Mouse (Mus musculus) neural tube, embryonic 11.5 days (tissue): Measurements from ENCODE around the gene Trnp1. TPM values are rescaled to one million over a fixed set of nuclear protein-coding genes. Genes with fewer than 3 reads are reported as not detected.

Experiments
- ATAC-seq: fragments of 200-750 bp; cut with Nextera tagmentation; 2 replicates; pipeline ENCODE4 v1.8.0; 2017; ENCODE audit warnings: moderate number of reproducible peaks, mild to moderate bottlenecking, moderate TSS enrichment, moderate library complexity; ENCODE audit not compliant: insufficient read depth, low FRiP score, low TSS enrichment
- DNase-seq: peaks from one replicate; pipeline ENCODE4 v3.0.0-alpha.2; 2015; ENCODE audit warnings: low spot score
- H3K27ac ChIP-seq: fragments of 300-500 bp; sonication (generic); 2 replicates; pipeline ENCODE4 v1.5.1; 2014; ENCODE audit warnings: low read depth, mild to moderate bottlenecking, low read length
- H3K27me3 ChIP-seq: fragments of 300-500 bp; sonication (generic); 2 replicates; pipeline ENCODE4 v1.6.1; 2014; ENCODE audit warnings: mild to moderate bottlenecking, low read length, mixed read lengths; ENCODE audit not compliant: control insufficient read depth, insufficient read depth
- H3K36me3 ChIP-seq: fragments of 300-500 bp; sonication (generic); 2 replicates; pipeline ENCODE4 v1.6.1; 2014; ENCODE audit warnings: mild to moderate bottlenecking, low read length, moderate library complexity, mixed read lengths; ENCODE audit not compliant: control insufficient read depth, insufficient read depth
- H3K4me1 ChIP-seq: fragments of 300-500 bp; sonication (generic); 2 replicates; pipeline ENCODE4 v1.6.1; 2014; ENCODE audit warnings: low read length, mixed read lengths; ENCODE audit not compliant: control insufficient read depth, insufficient read depth
- H3K4me2 ChIP-seq: fragments of 300-500 bp; sonication (generic); 2 replicates; pipeline ENCODE4 v1.6.1; 2014; ENCODE audit warnings: low read depth, mild to moderate bottlenecking, moderate library complexity
- H3K4me3 ChIP-seq: fragments of 300-500 bp; sonication (generic); 2 replicates; pipeline ENCODE4 v1.5.1; 2014; ENCODE audit warnings: low read depth, low read length
- H3K9ac ChIP-seq: fragments of 300-500 bp; sonication (generic); 2 replicates; pipeline ENCODE4 v1.6.1; 2014; ENCODE audit warnings: mild to moderate bottlenecking, low read length
- H3K9me3 ChIP-seq: fragments of 300-500 bp; sonication (generic); 2 replicates; pipeline ENCODE4 v1.6.1; 2016; ENCODE audit warnings: low read length; ENCODE audit not compliant: control insufficient read depth
- WGBS: fragments of 180-500 bp; shearing (Covaris S2); extraction: QIAGEN DNeasy Blood & Tissue Kit; methylation state at CpG from one replicate; pipeline ENCODE4 v1.1.7; 2014; 5-methylcytosine and 5-hydroxymethylcytosine counted together
- polyA plus RNA-seq: library from polyadenylated mRNA; unstranded; fragments of >200 nt; fragmentation: Nextera tagmentation; extraction: Ambion mirVana; gene quantifications from 2 replicates; pipeline ENCODE4 v1.2.1, GENCODE M21; 2014

Gene Trnp1
- polyA plus RNA-seq = 2.0 and 2.7 TPM in 2 replicates

DNA sequence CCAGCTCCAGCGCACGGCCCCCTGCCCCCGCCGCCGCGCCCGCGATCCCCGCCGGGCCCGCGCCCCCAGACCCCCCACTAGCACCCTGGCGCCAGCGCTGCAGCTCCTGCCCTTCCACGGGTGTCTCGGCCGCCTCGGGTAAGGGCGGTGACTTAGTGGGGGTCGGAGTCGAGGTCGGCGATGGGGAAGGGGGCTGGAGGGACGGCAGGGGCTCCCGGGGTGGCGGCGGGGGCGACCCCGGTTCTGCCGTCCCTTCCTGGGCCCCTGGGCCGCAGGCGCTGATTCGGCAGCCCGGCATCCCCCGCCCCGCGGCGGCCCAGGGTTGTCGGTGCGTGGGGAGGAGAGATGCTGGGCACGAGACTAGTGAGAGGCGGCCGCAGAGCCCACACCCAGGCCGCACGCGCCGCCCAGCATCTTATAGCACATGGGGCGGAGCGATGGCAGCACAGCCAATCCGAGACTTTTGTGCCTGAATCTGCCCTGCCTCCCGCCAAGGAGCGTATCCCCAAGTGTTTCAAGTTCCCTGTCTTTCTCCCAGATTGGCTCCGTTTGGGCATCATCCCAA, at the start of gene Trnp1:
Trnp1 (minus strand) TSS at position 391 of the 565 bp plus-strand sequence.
- peak within 1 kb of the TSS; percentile 58 for H3K9ac ChIP-seq
- peaks cover 6% of the 10 kb centered on the region; the same call in 1 of the 2 replicates for H3K4me1 ChIP-seq
- peak within 1 kb of the TSS; percentile 63 for H3K4me3 ChIP-seq
- peaks cover 61% of the 10 kb centered on the region for H3K27me3 ChIP-seq
- no peaks in the 10 kb centered on the region for H3K9me3 ChIP-seq
- 1% methylated on average over 40 of the region's 53 CpGs for WGBS
- no peak within 1 kb of the TSS for H3K27ac ChIP-seq
- ATAC-seq = peak; percentile 76; the same call in 1 of the 2 replicates
- H3K36me3 ChIP-seq = no peaks in the 10 kb centered on the region
- peak within 1 kb of the TSS; percentile 100 for H3K4me2 ChIP-seq
- DNase-seq = peak; percentile 85

DNA sequence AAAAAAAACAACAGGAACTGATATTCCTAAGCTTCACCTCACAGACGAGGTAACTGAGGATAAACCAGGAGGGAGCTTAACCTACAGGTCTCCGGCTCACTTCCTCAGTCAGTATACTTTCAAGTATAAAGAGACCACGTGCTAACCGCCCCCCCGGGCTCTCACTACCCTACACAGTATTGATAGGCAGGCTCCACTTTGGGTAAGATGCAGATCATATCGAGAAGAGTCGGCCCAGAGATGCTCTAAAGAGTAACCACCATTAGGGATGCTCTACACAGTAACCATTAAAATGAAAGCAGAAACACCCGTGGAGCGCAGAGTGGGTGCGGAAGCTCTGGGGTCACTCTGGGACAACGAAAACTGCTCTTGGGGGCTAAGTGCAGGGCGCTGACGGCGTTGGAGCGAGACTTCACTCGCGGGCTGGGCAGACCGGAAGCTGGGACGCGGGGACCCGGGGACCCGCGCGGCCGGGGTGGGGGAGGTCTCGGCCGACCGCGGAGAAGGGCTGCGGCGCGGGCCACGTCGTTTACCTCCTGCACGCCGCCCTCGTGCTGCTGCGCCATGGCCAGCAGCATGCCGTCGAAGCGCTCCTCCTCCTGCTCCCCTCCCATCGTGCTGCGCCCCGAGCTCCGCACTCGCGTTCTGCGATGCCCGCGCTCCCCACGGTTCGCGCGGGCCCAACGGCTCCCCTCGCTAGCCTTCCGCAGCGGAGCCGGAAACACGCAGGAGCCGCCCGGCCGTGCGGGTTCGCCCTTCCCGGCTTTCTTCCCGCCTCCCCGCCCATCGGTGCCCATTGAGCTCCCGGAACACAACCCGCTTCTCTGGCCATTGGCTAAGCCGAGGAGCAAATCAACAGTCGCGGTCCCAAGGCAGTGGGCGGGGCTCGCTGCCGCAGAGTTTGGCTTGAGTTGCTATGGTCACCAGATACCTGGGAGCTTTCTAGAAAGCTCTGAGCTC, 47.2 kb upstream of the Trnp1 start, which contains the start of gene Nudc:
Nudc (minus strand) TSS at position 725 of the 960 bp plus-strand sequence.
- H3K9me3 ChIP-seq = no peaks in the 10 kb centered on the region
- peaks cover 5% of the 10 kb centered on the region for H3K36me3 ChIP-seq
- H3K4me3 ChIP-seq = peak within 1 kb of the TSS; percentile 93
- peak; percentile 96 for DNase-seq
- H3K4me1 ChIP-seq = peaks cover 6% of the 10 kb centered on the region
- peak within 1 kb of the TSS; percentile 72 for H3K4me2 ChIP-seq
- ATAC-seq = peak; percentile 97
- WGBS = under 1% methylated on average over 68 of the region's 77 CpGs
- peak within 1 kb of the TSS; percentile 85 for H3K9ac ChIP-seq
- H3K27ac ChIP-seq = 0 out of 2 replicates have a peak within 1 kb of the TSS, but pooled peaks have one; percentile 23
- no peaks in the 10 kb centered on the region for H3K27me3 ChIP-seq

DNA sequence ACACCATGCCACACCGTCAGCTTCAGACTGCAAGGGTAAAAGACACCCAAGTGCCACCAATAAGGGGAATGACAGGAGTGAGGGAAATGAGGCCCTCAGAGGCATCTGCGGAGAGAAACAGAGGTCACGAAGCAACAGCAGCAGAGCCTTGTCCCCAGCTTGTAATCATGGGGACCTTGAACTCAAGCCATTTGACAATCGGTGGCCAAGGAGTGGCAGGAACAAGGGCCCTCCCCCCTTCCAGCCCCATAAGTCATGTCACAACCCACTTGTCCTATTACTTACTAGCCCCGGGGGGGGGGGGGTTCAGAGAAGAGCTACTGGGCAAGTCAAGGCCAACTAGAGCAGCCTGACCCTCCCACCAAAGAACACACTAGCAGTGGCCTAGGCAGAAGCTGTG, 38.3 kb upstream of the Trnp1 start:
- ATAC-seq (no peak), DNase-seq (no peak)
- Histone ChIP-seq H3K9ac (no peak overlapping the region), H3K27me3 (no peaks in the 10 kb centered on the region), H3K4me1 (no peaks in the 10 kb centered on the region), H3K4me3 (no peak overlapping the region), H3K4me2 (no peak overlapping the region), H3K36me3 (peaks cover 42% of the 10 kb centered on the region), H3K27ac (no peak overlapping the region), H3K9me3 (no peaks in the 10 kb centered on the region)
- WGBS = 92% methylated on average over 5 of the region's 5 CpGs

DNA sequence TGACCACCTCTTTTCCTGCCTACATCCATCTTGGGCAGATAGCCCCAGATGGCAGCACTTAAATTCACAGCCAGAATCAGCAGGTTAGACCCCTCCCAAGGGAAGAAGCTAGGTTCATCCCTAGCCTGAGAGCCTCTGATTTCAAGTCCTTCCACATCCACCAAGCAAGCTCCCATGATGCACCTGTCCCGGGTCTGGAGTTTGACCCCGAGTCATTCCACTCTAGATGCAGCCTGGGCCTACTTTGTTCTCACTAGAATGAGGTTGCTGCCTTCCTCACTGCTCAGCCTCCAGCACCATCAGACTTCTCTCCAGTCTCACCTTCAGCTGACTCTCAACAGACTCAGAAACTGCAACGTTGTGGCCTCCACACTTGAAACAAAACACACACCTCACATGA, 37.7 kb upstream of the Trnp1 start:
- ATAC-seq = no peak
- 91% methylated on average over 3 of the region's 3 CpGs for WGBS

DNA sequence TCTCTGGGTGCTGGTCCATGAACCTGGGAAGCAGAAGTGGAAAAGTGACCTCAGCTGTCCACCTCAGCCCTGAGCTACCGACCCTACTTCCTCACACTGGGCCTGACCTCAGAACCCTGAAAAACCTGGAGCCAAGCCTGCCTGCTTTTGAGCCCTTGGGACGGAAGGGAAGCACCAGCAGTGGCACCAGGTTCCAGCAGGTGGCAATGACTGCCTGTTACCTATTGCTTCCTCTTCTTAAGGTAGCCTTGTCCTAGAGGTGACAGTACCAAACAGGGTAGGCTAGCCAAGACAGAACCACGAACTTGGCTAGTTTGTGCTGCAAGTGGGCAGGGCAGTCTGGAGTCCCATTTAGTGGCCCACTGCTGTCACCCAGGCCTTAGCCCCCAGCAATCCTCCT, 34.4 kb upstream of the Trnp1 start:
- H3K4me2 ChIP-seq = no peak overlapping the region
- H3K27ac ChIP-seq = no peak overlapping the region
- DNase-seq = no peak
- no peak overlapping the region for H3K4me3 ChIP-seq
- H3K4me1 ChIP-seq = no peaks in the 10 kb centered on the region
- no peak for ATAC-seq
- no peak overlapping the region for H3K9ac ChIP-seq
- no peaks in the 10 kb centered on the region for H3K27me3 ChIP-seq
- WGBS = 90% methylated on average over 3 of the region's 3 CpGs
- H3K36me3 ChIP-seq = peaks cover 30% of the 10 kb centered on the region
- no peaks in the 10 kb centered on the region for H3K9me3 ChIP-seq

More for the DNA sequence above, 37.7 kb upstream of the Trnp1 start:
- Histone ChIP-seq H3K27me3 (no peaks in the 10 kb centered on the region), H3K4me2 (no peak overlapping the region), H3K4me3 (no peak overlapping the region), H3K4me1 (no peaks in the 10 kb centered on the region), H3K36me3 (peaks cover 41% of the 10 kb centered on the region), H3K9ac (no peak overlapping the region), H3K9me3 (no peaks in the 10 kb centered on the region), H3K27ac (no peak overlapping the region)
- DNase-seq = no peak

DNA sequence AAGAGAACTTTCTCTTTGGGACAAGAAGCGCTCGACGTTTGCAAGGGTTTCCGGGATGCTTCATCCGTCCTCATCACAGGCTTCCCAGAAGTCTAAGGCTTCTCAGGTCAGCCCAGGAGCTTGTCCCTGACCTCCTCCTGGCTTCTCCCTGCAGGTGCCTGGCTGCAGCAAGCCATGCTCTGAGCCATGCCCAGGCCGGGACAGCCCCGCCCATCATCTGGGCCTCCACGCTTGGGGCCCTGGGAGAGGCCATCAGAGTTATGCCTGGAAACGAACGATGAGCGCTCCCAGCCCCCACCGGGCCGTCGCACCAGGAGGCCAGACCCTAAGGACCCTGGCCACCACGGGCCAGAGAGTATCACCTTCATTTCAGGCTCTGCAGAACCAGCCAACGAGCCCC, 29.4 kb upstream of the Trnp1 start:
- WGBS = 80% methylated on average over 16 of the region's 16 CpGs

DNA sequence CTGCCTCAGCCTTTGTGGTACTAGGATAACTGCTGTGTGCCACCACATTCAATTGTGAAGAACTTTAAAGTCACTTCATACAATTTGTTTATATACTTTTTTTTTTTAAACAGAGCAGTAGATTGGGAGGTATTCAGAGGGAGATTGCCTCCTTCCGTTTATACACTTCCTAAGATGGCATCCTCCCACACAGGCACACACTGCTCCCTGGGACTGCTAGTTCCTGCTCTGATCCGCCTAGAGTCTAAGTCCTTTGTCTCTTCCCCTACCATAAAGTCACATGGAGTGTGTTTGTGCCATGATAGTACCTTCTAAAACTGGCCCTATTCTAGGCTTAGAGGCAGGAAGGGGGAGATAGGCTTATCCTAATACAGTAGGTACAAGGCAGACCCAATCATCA, 23.2 kb upstream of the Trnp1 start:
- no peak overlapping the region for H3K27ac ChIP-seq
- no peak overlapping the region for H3K4me3 ChIP-seq
- DNase-seq (no peak), ATAC-seq (no peak)
- H3K9me3 ChIP-seq = no peaks in the 10 kb centered on the region
- no peaks in the 10 kb centered on the region for H3K36me3 ChIP-seq
- no peak overlapping the region for H3K4me2 ChIP-seq
- peaks cover 34% of the 10 kb centered on the region for H3K27me3 ChIP-seq
- H3K9ac ChIP-seq = no peak overlapping the region
- WGBS = 69% methylated on average over 2 of the region's 2 CpGs
- no peaks in the 10 kb centered on the region for H3K4me1 ChIP-seq

More for the DNA sequence above, 29.4 kb upstream of the Trnp1 start:
- no peak for ATAC-seq
- Histone ChIP-seq H3K9ac (no peak overlapping the region), H3K27me3 (no peaks in the 10 kb centered on the region), H3K27ac (no peak overlapping the region), H3K36me3 (peaks cover 9% of the 10 kb centered on the region), H3K9me3 (no peaks in the 10 kb centered on the region), H3K4me2 (no peak overlapping the region), H3K4me1 (no peaks in the 10 kb centered on the region), H3K4me3 (no peak overlapping the region)
- no peak for DNase-seq

DNA sequence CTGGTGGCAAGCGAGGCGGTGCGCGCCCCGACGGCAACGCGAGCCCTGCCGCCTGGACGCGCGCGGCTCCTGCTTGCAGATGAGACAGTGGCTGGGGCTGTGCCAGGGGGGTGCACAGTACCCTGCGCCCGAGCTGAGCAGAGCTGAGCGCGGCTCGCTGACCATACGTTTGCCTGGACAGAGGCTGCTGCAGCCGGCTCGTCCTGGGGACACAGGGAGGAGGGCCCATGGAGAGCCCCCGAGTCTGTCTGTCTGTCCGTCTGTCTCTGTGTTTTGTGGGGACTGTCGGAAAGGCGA, 21.0 kb upstream of the Trnp1 start:
- H3K27me3 ChIP-seq = peaks cover 34% of the 10 kb centered on the region
- no peak for ATAC-seq
- peak overlapping the region; percentile 27; the same call in 1 of the 2 replicates for H3K4me3 ChIP-seq
- H3K9ac ChIP-seq = no peak overlapping the region
- DNase-seq = no peak
- peak overlapping the region; percentile 27 for H3K4me2 ChIP-seq
- WGBS = 6% methylated on average over 25 of the region's 25 CpGs
- no peaks in the 10 kb centered on the region for H3K4me1 ChIP-seq
- H3K9me3 ChIP-seq = no peaks in the 10 kb centered on the region
- no peak overlapping the region for H3K27ac ChIP-seq
- H3K36me3 ChIP-seq = no peaks in the 10 kb centered on the region
